Mouse (Mus musculus) kidney, postnatal 36 days (tissue): ENCODE results near the gene Tsacc.

Experiments
- DNase-seq, 2 experiments: peaks; one replicate each; pipeline ENCODE4 v3.0.0; 2021 to 2022; ENCODE audit warnings: mixed read lengths in 2 of 2

Tsacc gene

GRCm38 (mm10) chr3:88237161-88237555 lies 59.6 kb downstream of the Tsacc start:
- DNase-seq, result no peak

- DNase-seq, result no peak
These were observed 61.2 kb downstream of the Tsacc start for GRCm38 (mm10) chr3:88235616-88236015.

- peak in 1 of 2 experiments; percentile 64 for DNase-seq
These were observed 61.6 kb downstream of the Tsacc start for GRCm38 (mm10) chr3:88235216-88235615.

GRCm38 (mm10) chr3:88234041-88234440 lies 62.8 kb downstream of the Tsacc start:
- DNase-seq, result no peak

- no peak for DNase-seq
These were observed 63.7 kb downstream of the Tsacc start for GRCm38 (mm10) chr3:88232851-88233649.
